Mouse (Mus musculus) spleen, adult 18-20 months (tissue): Measurements from ENCODE around the gene Dus4l.
"Not testable (repeated sequence)": the region's sequence is repeated elsewhere in the genome, so short reads cannot be mapped to it uniquely, and the experiment has no call there.

Experiments
- DNase-seq, 2 experiments: peaks; one replicate each; pipeline ENCODE4 v3.0.0; 2022; ENCODE audit warnings: mixed read lengths in 2 of 2

Dus4l gene

DNA sequence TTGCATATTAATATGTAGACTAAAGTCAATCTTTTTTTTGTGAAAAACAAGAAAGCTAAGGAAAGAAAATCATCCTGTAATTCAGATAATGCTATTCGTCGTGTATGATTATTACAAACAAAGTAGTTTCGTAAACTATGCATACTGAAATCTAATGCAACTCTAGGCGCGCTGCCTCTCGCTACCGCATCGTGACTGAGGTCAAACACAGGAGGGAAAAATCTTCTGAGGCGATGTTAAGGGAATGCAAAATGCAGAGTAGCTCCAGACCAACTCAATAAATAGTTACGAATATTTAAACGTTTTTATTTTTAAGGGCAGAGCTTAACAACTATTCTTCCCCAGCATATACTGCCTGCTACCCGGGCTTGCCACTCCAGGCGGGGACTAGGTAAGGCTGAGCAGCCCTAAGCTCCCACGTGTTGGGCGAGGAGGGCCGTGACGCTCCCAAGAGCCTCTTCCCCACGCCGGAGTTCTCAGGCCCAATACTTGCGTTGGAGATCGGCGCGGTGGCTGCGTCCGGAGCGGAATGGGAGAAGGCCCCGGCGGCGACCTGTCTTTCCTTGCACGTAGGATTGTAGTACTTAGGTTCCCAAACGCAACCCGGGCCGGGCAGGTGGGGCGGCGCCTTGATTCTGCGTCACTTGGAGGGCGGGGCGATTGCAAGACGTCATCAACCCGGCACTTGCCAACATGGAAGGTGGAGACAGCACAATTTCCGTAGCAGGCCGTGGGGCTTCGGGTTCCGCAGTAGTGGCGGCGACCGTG is at the start of gene Dus4l, which contains the start of gene Cog5:
Dus4l (minus strand) TSS at position 630 of the 768 bp plus-strand sequence.
Cog5 (plus strand) TSS at position 673 of the 768 bp plus-strand sequence.
- peak; percentile 93 to 99 for DNase-seq

DNA sequence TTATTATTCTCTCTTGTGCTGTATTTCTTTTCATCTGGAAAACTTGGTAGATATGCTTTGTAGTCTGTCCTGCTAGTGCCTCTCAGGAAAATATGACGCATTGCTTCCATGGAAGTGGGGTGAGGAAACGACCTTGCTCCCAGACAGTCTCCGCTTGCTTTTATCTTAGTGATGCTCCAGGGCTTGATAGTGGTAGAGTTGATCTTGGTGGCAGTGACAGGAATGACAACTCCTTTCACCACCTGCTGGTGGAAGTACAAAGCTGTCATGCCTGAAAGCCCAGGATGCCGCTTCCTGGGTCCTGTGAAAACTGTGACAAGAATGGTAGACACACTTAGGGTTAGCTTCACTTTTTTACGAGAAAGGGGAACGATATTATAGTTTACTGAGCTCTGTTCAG is 49.3 kb upstream of the Dus4l start:
- DNase-seq = no peak

DNA sequence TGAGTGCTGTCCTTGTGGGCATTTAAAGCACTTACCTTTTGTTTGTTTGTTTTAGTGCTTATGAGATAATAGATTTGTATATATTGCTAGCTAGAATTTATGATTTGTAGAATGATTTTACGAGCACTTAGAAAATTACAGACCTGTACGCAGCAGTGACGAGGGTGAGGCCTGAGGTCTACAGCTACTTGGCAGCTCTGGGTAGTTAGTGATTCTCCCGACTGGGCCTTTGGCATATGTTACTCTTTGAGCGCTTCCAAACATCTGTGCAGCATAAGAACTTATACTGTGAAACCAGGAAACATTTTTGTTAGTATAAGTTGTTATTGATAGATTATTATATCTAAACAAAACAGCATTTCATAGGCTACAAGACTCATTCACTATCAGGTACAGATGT is 46.8 kb upstream of the Dus4l start:
- DNase-seq = no peak

GRCm38 (mm10) chr12:31700623-31701347 is 46.2 kb upstream of the Dus4l start:
- DNase-seq = no peak

DNA sequence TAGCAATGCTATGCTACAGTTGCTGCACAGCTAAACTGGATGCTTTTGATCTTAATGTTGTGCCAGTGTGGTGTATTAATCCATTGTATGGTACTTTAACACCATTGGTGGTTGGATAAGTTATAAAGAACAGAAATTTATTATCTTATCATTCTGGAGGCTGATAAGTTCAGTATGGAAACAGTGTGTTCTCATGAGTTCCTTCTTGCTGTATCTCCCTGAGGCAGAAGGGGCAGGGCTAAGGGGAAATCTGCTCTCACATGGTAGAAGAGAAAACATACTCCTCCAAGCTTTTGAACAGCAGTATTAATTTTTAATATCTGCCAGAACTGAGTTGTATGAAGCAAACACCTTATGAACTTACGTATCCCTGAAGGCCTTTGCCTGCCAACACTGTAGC is 38.7 kb upstream of the Dus4l start:
- no peak for DNase-seq

GRCm38 (mm10) chr12:31686679-31687078 is 32.1 kb upstream of the Dus4l start:
- no peak for DNase-seq

DNA sequence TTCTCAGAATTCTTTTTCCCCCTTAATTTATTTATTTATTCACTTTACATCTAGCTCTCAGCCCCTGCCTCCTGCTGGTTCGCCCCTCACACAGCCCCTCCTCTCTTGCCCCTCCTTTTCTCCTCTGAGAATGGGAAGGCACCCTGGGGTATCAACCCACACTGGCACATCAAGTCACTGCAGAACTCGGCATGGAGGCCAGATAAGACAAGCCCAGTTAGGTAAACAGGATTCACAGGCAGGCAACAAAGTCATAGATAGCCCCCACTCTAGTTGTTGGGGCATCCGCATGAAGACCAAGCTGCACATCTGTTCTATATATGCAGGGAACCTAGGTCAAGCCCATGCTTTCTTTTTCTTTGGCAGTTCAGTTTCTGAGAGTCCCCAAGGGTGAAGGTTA is 12.6 kb upstream of the Dus4l start:
- DNase-seq = no peak

GRCm38 (mm10) chr12:31665999-31666398 is 11.4 kb upstream of the Dus4l start:
- no peak for DNase-seq

DNA sequence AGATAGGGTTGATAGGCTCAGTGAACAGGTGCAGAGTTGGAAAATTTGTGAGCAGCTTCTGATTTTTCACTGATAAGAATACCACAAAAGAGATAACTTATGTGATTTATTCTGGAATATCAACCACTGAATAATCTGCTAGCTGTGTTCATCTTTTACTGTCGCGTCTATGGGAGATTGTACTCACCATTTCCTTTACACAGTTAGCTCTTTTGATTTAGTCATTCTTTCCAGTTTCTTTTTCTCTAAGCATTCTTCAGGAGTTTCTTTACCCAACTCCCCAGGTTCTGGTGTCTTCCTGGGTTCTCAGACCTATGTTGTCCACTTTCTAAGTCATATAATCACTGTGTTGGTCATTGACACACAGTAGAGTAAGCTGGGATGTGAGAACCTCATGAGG is 2.2 kb upstream of the Dus4l start:
- no peak for DNase-seq

- no peak for DNase-seq
Measured at GRCm38 (mm10) chr12:31654965-31655477, 395 bp upstream of the Dus4l start.

DNA sequence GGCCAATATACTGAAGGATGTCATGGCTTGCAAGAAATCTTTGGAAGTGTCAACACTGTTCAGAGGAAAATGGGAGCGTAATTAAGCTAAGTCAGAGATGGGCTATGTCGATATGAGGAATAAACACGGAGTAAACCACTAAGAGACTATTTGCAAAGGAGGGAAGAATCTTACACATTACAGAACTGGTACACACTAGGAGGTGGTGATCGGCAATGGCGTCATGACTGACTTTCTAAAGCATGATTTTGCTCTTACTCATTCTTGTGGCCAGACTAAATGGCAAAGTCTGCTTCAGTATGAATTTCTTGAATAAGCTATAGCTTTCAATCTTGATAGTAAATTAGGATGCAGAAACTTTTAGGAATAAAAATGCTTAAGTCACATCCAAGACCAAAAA is 1.0 kb downstream of the Dus4l start:
- no peak for DNase-seq

- no peak for DNase-seq
Measured at GRCm38 (mm10) chr12:31635240-31635607, 19.4 kb downstream of the Dus4l start.

DNA sequence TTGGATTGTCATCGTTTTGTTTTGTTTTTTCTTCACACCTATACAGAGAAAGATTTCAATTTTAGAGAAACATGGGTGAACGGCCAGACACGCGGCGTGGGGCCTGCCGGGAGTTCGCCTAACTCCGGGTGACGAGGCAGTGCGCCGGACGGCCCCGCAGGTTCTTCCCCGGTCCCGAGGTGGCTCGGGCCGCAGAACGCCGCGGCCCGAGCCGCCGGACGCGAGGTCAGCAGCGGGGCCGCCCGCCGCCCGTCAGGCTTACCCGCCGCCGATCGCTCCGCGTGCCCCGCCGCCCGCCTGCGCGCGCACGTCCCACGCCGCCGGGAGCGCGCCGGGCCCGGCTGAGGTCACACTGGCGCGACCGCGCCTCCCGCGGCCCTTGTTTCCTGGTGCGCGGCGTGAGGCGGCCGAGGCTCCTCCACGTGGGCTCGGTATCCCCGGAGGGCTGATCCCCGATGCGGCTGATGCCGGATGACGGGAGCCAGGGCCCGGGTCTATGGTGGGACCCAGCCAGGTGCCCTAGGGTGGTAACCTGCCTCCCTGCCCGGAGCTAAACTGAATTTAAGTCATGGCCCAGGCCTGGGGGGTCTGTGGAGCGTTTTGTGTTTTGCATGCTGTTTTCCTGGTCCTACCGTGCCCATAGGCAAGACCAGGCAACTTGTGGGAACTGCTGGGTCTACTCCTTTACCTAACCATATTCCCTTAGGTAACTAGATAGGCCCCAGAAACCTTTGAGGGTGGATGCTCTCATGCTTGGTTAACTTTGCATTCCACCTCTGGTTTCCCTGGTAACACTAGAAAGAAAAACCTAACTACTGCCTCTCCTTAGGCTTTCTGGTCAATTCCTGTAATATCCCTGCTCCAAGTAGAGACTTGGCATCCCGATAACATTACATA is 20.0 kb downstream of the Dus4l start, which contains the start of gene Bcap29:
Bcap29 (minus strand) TSS at position 316 of the 897 bp plus-strand sequence.
- DNase-seq = peak; percentile 64 to 79

DNA sequence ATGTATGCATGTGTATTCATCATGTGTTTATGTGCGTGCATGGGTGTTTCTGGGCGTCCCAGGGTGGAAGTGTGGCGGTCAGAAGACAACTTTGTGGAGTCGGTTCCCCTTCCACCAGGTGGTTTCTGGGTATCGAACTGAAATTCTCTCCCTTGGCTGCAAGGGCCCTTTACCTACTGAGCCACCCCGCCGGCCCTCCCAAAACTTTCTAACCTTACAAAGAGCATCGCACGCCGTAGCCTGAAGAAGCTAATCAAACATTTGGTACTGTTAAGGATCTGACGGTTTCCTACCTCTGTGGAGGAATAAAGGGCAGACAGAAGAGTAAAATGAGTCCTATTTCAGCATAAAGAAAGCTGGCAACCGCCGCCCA is 20.7 kb downstream of the Dus4l start:
- DNase-seq = peak; percentile 5 to 34

- not testable (repeated sequence) for DNase-seq
Measured at GRCm38 (mm10) chr12:31628396-31628795, 26.2 kb downstream of the Dus4l start.

GRCm38 (mm10) chr12:31625016-31625415 is 29.6 kb downstream of the Dus4l start:
- no peak for DNase-seq

GRCm38 (mm10) chr12:31620106-31620505 is 34.5 kb downstream of the Dus4l start:
- DNase-seq = no peak

DNA sequence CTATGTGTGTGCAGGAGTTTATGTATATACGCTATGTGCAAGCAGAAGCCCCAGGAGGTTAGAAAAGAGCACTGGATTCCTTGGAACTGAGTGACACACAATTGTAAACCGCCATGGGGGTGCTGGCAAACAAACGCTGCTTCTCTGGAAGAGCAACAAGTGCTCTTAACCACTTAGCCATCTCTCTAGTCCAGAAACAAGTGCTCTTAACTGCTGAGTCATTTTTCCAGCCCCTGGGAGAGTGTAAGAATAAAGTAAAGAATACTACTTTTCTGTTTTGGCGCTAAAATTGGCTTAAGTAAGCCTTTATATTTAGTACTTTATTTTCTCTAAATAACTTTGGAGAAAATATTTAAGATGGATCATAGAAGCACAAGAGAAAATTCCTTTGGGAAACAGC is 41.3 kb downstream of the Dus4l start:
- no peak for DNase-seq

- no peak for DNase-seq
Measured at GRCm38 (mm10) chr12:31608138-31608537, 46.5 kb downstream of the Dus4l start.

DNA sequence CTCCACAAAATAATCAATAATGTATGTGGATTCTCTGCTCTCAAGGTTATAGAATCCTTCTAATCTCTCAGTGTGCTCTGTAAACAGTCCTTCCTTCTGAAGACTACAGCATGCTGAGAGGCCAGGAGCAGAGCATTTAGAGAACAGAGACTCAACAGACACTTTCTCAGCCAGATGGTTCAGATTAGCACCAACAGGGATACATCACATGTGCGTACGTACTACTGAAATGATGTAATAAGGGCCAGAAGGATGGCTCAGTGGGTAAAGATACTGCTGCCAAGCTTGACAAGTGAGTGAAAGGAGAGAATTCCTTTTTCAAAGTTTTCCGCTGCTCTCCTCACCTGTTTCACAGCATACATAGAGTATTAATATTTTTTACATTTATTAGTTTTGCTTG is 49.7 kb downstream of the Dus4l start:
- DNase-seq = no peak

GRCm38 (mm10) chr12:31603586-31603985 is 51.0 kb downstream of the Dus4l start:
- DNase-seq = no peak

DNA sequence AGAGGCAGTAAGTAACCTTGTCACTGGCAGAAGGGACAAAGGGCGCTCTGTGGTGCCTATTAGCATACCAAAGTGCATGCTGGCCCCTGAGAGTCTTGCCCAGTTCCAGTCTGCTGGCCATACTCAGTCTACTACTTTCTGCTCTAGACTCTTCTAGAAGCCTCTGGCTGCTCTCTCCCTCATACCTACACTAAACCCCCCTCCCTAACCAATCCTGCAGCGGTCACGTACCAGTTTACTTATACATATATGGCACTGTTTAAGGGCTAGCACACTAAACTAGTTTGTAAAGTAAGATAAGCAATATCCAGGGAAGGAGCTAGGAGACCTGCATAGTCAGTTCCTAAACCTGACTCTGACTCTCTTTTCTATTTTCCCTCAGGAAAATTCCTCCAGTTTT is 60.3 kb downstream of the Dus4l start:
- no peak for DNase-seq

GRCm38 (mm10) chr12:31592011-31592410 is 62.6 kb downstream of the Dus4l start:
- no peak for DNase-seq
